Mouse (Mus musculus) brain, embryonic 14.5 days (tissue): ENCODE measurements at regions not wholly inside any gene's neighbourhood (a gene's known extent, or its start where the extent isn't known, plus 50 kb on each side); places are given as distances from the start of the nearest gene placed in this dataset.

ENCODE experiments used
- CTCF ChIP-seq: fragments of 200-500 bp; IDR thresholded peaks from 2 replicates; pipeline ENCODE4 v1.5.1; 2012; ENCODE audit warnings: inconsistent platforms, mild to moderate bottlenecking, moderate library complexity, borderline replicate concordance; ENCODE audit not compliant: insufficient read depth, insufficient read length; ENCODE audit errors: extremely low read depth
- POLR2A ChIP-seq: fragments of 200-500 bp; IDR thresholded peaks from 2 replicates; pipeline ENCODE4 v1.6.1; 2012; ENCODE audit warnings: mild to moderate bottlenecking, inconsistent platforms, borderline replicate concordance; ENCODE audit not compliant: poor library complexity, insufficient read depth, insufficient read length, severe bottlenecking; ENCODE audit errors: extremely low read depth

DNA sequence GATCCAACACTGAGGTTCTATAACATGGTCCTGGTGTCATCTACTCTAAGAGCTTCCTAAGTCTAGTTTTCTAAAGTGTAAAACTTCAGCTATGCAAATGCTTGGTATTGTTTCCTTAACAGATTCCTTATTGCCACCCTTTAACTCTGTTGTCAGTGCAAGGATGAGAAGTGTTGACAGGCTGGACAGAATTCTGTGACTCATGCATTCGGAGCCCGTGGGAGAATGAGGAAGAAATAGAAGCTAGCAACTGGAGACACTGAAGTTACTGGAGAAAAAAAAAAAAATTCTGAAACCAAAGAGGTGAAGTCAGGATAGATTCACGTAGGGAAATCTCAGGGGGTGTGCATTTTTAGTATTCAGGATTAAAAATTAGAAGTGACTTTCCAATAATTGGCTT, 128.6 kb upstream of the Pum3 start:
- TF ChIP-seq POLR2A (no peak), CTCF (no peak)
